Mouse (Mus musculus) G1E-ER4 (cell line): ENCODE data around the gene Dpm2. TPM values are rescaled to one million over a fixed set of nuclear protein-coding genes. Genes with fewer than 3 reads are reported as not detected.

ENCODE experiments used
- GATA1 ChIP-seq: IDR thresholded peaks from one replicate; pipeline ENCODE4 v1.8.0; 2012; ENCODE audit warnings: low read length, inconsistent platforms
- polyA plus RNA-seq: library from polyadenylated mRNA; stranded (reverse); fragments of >175 nt; gene quantifications from 2 replicates; pipeline ENCODE4 v1.2.3, GENCODE M21; 2012

Gene Dpm2
- polyA plus RNA-seq, 1 experiment = 8.5 TPM

GRCm38 (mm10) chr2:32538461-32538860 is 32.2 kb upstream of the Dpm2 start:
- TF ChIP-seq GATA1 = no peak

GRCm38 (mm10) chr2:32539452-32539981 is 31.1 kb upstream of the Dpm2 start:
- no peak for TF ChIP-seq GATA1

- no peak for TF ChIP-seq GATA1
Observed at GRCm38 (mm10) chr2:32541333-32541908, 29.2 kb upstream of the Dpm2 start.

- no peak for TF ChIP-seq GATA1
Observed at GRCm38 (mm10) chr2:32541986-32542573, 28.6 kb upstream of the Dpm2 start.

- no peak for TF ChIP-seq GATA1
Observed at GRCm38 (mm10) chr2:32543031-32543449, 27.6 kb upstream of the Dpm2 start.

- no peak for TF ChIP-seq GATA1
Observed at GRCm38 (mm10) chr2:32546951-32547350, 23.7 kb upstream of the Dpm2 start.

GRCm38 (mm10) chr2:32547380-32547779 is 23.3 kb upstream of the Dpm2 start:
- no peak for TF ChIP-seq GATA1

- no peak for TF ChIP-seq GATA1
Observed at GRCm38 (mm10) chr2:32547964-32548739, 22.5 kb upstream of the Dpm2 start.

GRCm38 (mm10) chr2:32549171-32549570 is 21.5 kb upstream of the Dpm2 start:
- TF ChIP-seq GATA1 = no peak

- TF ChIP-seq GATA1 = no peak
Observed at GRCm38 (mm10) chr2:32549764-32550163, 20.9 kb upstream of the Dpm2 start.

GRCm38 (mm10) chr2:32551236-32551635 is 19.4 kb upstream of the Dpm2 start:
- no peak for TF ChIP-seq GATA1

- TF ChIP-seq GATA1 = no peak
Observed at GRCm38 (mm10) chr2:32553592-32554148, 17.0 kb upstream of the Dpm2 start.

- TF ChIP-seq GATA1 = no peak
Observed at GRCm38 (mm10) chr2:32555484-32555883, 15.2 kb upstream of the Dpm2 start.

GRCm38 (mm10) chr2:32556019-32556418 is 14.6 kb upstream of the Dpm2 start:
- no peak for TF ChIP-seq GATA1

GRCm38 (mm10) chr2:32559570-32559969 is 11.1 kb upstream of the Dpm2 start:
- no peak for TF ChIP-seq GATA1

- no peak for TF ChIP-seq GATA1
Observed at GRCm38 (mm10) chr2:32566536-32567063, 4.1 kb upstream of the Dpm2 start.
